Mouse (Mus musculus) liver, embryonic 14.5 days (tissue): ENCODE measurements at regions not wholly inside any gene's neighbourhood (a gene's known extent, or its start where the extent isn't known, plus 50 kb on each side); places are given as distances from the start of the nearest gene placed in this dataset.

ENCODE experiments used
- ATAC-seq: fragments of 200-750 bp; cut with Nextera tagmentation; 2 replicates; pipeline ENCODE4 v1.8.0; 2017; ENCODE audit warnings: moderate number of reproducible peaks, mild to moderate bottlenecking, moderate library complexity; ENCODE audit not compliant: insufficient read depth
- DNase-seq, 3 experiments: peaks; one replicate each; pipeline ENCODE4 v3.0.0-alpha.2; 2012 to 2013; ENCODE audit warnings: low read depth in 3 of 3, low spot score in 3 of 3
- H3K27ac ChIP-seq: fragments of 300-500 bp; sonication (generic); 2 replicates; pipeline ENCODE4 v1.5.1; 2014; ENCODE audit warnings: moderate library complexity, mild to moderate bottlenecking, control low read depth, inconsistent platforms
- H3K27me3 ChIP-seq: fragments of 300-500 bp; sonication (generic); 2 replicates; pipeline ENCODE4 v1.6.1; 2014; ENCODE audit warnings: mild to moderate bottlenecking, low read length, moderate library complexity; ENCODE audit not compliant: control insufficient read depth, insufficient read depth
- H3K36me3 ChIP-seq: fragments of 300-500 bp; sonication (generic); replicated peaks from 2 replicates; pipeline ENCODE4 v1.6.1; 2014; ENCODE audit warnings: low read depth; ENCODE audit not compliant: control insufficient read depth, insufficient read depth
- H3K4me1 ChIP-seq, 2 experiments: fragments of 200-500 bp in 1 of 2; fragments of 300-500 bp in 1 of 2; sonication (generic) in 1 of 2; replicated peaks; 2 replicates each; pipeline ENCODE4 v1.6.1; 2012 to 2014; ENCODE audit warnings: antibody characterized with exemption in 1 of 2, inconsistent platforms in 1 of 2, low read length in 1 of 2; ENCODE audit not compliant: control insufficient read depth in 2 of 2, insufficient read depth in 2 of 2
- H3K4me2 ChIP-seq: fragments of 300-500 bp; sonication (generic); 2 replicates; pipeline ENCODE4 v1.6.1; 2014; ENCODE audit warnings: low read depth, mild to moderate bottlenecking, control low read depth, moderate library complexity
- H3K4me3 ChIP-seq, 2 experiments: fragments of 200-500 bp in 1 of 2; fragments of 300-500 bp in 1 of 2; sonication (generic) in 1 of 2; 2 replicates each; pipeline ENCODE4 v1.5.1; 2012 to 2014; ENCODE audit warnings: low read depth in 2 of 2, low read length in 2 of 2, mild to moderate bottlenecking in 2 of 2, control low read depth in 1 of 2, inconsistent platforms in 1 of 2, moderate library complexity in 1 of 2; ENCODE audit not compliant: insufficient read depth in 1 of 2
- H3K9ac ChIP-seq: fragments of 300-500 bp; sonication (generic); replicated peaks from 2 replicates; pipeline ENCODE4 v1.6.1; 2014; ENCODE audit warnings: mild to moderate bottlenecking, control low read depth, moderate library complexity
- H3K9me3 ChIP-seq: fragments of 300-500 bp; sonication (generic); 2 replicates; pipeline ENCODE4 v1.6.1; 2016; ENCODE audit warnings: low read length, mixed read lengths; ENCODE audit not compliant: control insufficient read depth
- CTCF ChIP-seq: IDR thresholded peaks from 2 replicates; pipeline ENCODE4 v1.5.1; 2016; ENCODE audit warnings: antibody characterized with exemption, low read depth, control low read depth
- EP300 ChIP-seq: IDR thresholded peaks from 2 replicates; pipeline ENCODE4 v1.6.1; 2016; ENCODE audit warnings: antibody characterized with exemption, low read depth
- WGBS: fragments of 180-500 bp; shearing (Covaris S2); extraction: QIAGEN DNeasy Blood & Tissue Kit; methylation state at CpG from one replicate; pipeline ENCODE4 v1.1.7; 2014; ENCODE audit not compliant: insufficient replicate concordance; 5-methylcytosine and 5-hydroxymethylcytosine counted together

GRCm38 (mm10) chr11:22692281-22692857 lies 168.4 kb downstream of the B3gnt2 start:
- peaks cover 0 to 6% of the 10 kb centered on the region in 2 experiments; a peak in 1 of 4 replicates for H3K4me1 ChIP-seq
- H3K9me3 ChIP-seq = no peaks in the 10 kb centered on the region
- 53% methylated on average over 5 of the region's 5 CpGs for WGBS
- DNase-seq (no peak), ATAC-seq (no peak)
- no peaks in the 10 kb centered on the region for H3K36me3 ChIP-seq
- no peak overlapping the region for H3K9ac ChIP-seq
- no peaks in the 10 kb centered on the region for H3K27me3 ChIP-seq
- no peak for TF ChIP-seq EP300
- TF ChIP-seq CTCF = no peak
- H3K4me3 ChIP-seq = no peak overlapping the region
- H3K27ac ChIP-seq = no peak overlapping the region
- no peak overlapping the region for H3K4me2 ChIP-seq

- Histone ChIP-seq H3K27ac (no peak overlapping the region), H3K4me3 (no peak overlapping the region), H3K27me3 (no peaks in the 10 kb centered on the region), H3K4me2 (no peak overlapping the region), H3K9me3 (no peaks in the 10 kb centered on the region), H3K36me3 (no peaks in the 10 kb centered on the region), H3K4me1 (peaks cover 0 to 6% of the 10 kb centered on the region in 2 experiments; a peak in 1 of 4 replicates), H3K9ac (no peak overlapping the region)
- 4% methylated on average over 1 of the region's 1 CpGs for WGBS
- no peak; the same call in 1 of the 2 replicates for TF ChIP-seq CTCF
- TF ChIP-seq EP300 = no peak
- peak in 1 of 3 experiments; percentile 22 for DNase-seq
- no peak for ATAC-seq
Measured at GRCm38 (mm10) chr11:22692941-22693341, 167.8 kb downstream of the B3gnt2 start.

- no peak for DNase-seq
- Histone ChIP-seq H3K4me1 (peaks cover 0 to 6% of the 10 kb centered on the region in 2 experiments; a peak in 1 of 4 replicates), H3K9me3 (no peaks in the 10 kb centered on the region), H3K4me3 (no peak overlapping the region), H3K27ac (no peak overlapping the region), H3K9ac (no peak overlapping the region), H3K36me3 (no peaks in the 10 kb centered on the region), H3K4me2 (no peak overlapping the region), H3K27me3 (no peaks in the 10 kb centered on the region)
- WGBS = 40% methylated on average over 2 of the region's 2 CpGs
- ATAC-seq = no peak
- no peak for TF ChIP-seq EP300
- no peak for TF ChIP-seq CTCF
Measured at GRCm38 (mm10) chr11:22693376-22693775, 167.4 kb downstream of the B3gnt2 start.

GRCm38 (mm10) chr11:22693984-22694383 lies 166.8 kb downstream of the B3gnt2 start:
- ATAC-seq (no peak), DNase-seq (no peak)
- peaks cover 0 to 6% of the 10 kb centered on the region in 2 experiments; a peak in 1 of 4 replicates for H3K4me1 ChIP-seq
- TF ChIP-seq CTCF (0 out of 2 replicates have a peak, but pooled peaks have one; percentile 9), EP300 (no peak)
- 68% methylated on average over 2 of the region's 2 CpGs for WGBS
- H3K9ac ChIP-seq = no peak overlapping the region
- H3K9me3 ChIP-seq = no peaks in the 10 kb centered on the region
- no peak overlapping the region for H3K27ac ChIP-seq
- H3K4me3 ChIP-seq = no peak overlapping the region
- no peak overlapping the region for H3K4me2 ChIP-seq
- no peaks in the 10 kb centered on the region for H3K36me3 ChIP-seq
- no peaks in the 10 kb centered on the region for H3K27me3 ChIP-seq

GRCm38 (mm10) chr11:22694829-22695228 lies 165.9 kb downstream of the B3gnt2 start:
- no peaks in the 10 kb centered on the region for H3K9me3 ChIP-seq
- ATAC-seq = no peak
- H3K4me2 ChIP-seq = no peak overlapping the region
- H3K27ac ChIP-seq = no peak overlapping the region
- no peak overlapping the region for H3K9ac ChIP-seq
- H3K36me3 ChIP-seq = no peaks in the 10 kb centered on the region
- 46% methylated on average over 5 of the region's 5 CpGs for WGBS
- no peaks in the 10 kb centered on the region for H3K27me3 ChIP-seq
- DNase-seq = no peak
- TF ChIP-seq CTCF (no peak), EP300 (no peak)
- H3K4me3 ChIP-seq = no peak overlapping the region
- peaks cover 0 to 6% of the 10 kb centered on the region in 2 experiments; a peak in 1 of 4 replicates for H3K4me1 ChIP-seq
